Mouse (Mus musculus) 3134 (cell line): ENCODE data around the gene Uap1.
A peak's percentile ranks its signal among the peaks of the same experiment; 100 is the strongest.
"Not testable (repeated sequence)": the region's sequence is repeated elsewhere in the genome, so short reads cannot be mapped to it uniquely, and the experiment has no call there.

Experiments used
- DNase-seq: peaks from one replicate; pipeline ENCODE4 v3.0.0-alpha.2; 2011; ENCODE audit warnings: low spot score; ENCODE audit not compliant: insufficient read length; ENCODE audit errors: extremely low read depth

The Uap1 gene

DNA sequence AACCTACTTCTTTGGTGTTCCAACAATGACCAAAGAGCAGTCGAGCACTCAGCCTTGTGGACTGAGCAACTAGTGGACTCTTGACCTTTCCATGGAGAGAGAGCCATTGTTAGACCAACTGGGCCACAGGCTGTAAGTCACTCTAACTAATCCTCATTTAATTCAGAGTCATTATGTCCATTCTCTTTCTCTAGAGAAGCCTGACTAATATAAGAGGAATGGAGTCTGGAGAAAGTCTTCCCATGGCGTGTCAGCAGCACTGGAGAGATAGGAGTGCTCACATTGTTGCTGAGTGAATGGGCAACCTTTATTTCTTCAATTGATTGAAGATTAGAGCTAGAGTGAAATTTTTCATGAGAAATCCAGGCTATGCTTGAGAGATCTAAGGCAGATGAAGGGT, 50.1 kb downstream of the Uap1 start:
- no peak for DNase-seq

DNA sequence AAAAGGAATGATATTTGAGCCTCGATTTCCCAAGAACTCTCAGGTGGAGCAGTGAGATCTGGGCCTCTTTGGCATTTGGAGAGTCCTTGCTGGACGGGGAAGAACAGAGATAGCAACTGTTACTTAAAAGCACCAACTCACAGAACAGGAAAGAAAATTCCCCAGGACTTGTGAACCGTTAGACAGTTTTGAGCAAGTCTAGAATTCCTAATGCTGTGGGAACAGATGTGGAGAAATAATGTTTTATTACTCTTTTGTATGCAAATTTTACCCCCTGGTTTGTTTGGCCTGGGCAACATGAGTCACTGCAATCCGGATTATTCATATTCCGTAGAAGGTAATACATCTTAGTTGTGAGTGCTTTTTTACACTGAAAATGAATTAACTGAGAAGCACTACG, 61.1 kb downstream of the Uap1 start:
- no peak for DNase-seq

DNA sequence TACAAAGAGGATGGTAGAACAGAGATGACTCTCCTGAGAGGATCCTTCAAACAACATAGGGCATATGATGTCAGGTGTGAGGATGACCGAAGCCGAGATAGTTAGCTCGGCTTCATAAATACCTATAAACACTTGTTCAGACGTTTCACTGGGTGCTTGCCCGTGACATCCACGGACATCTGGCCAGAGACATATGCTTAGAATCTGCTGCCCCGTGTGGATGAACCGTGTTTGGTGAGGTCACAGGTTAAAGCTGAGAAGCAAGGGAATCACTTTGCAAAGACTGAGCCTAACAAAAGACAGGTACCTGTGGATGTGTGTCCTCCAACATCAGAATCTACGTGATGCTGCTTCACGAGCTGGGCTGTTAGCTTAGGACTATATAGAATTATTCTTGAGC, 62.5 kb downstream of the Uap1 start:
- DNase-seq = no peak

DNA sequence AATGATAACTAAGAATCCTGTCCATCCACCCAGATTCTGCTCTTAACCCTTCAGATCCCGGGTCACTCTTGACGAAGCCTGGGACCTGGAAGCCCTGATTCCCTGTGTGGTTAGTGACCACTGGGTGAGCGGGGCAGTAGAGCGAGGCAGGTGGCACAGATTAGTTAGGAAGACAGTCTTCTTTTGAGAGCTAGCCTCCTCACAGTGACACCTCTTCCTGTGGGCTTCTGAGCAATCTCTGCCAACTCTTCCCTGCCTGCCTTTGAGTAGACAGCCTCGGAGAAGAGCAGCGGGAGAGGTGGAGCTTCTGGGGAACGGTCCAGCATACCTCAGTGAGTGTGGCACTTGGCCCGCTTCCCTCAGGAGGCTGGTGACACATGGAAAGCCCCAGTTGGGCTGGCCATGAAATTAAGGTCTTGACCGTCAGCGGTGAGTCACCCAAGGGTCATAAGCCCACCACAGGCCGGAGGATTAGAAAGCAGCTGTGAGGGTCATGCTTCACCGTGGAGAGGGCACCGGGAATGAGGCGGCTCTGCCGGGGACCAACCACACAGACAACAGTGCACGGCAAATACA, 63.0 kb downstream of the Uap1 start:
- peak; percentile 85 for DNase-seq

DNA sequence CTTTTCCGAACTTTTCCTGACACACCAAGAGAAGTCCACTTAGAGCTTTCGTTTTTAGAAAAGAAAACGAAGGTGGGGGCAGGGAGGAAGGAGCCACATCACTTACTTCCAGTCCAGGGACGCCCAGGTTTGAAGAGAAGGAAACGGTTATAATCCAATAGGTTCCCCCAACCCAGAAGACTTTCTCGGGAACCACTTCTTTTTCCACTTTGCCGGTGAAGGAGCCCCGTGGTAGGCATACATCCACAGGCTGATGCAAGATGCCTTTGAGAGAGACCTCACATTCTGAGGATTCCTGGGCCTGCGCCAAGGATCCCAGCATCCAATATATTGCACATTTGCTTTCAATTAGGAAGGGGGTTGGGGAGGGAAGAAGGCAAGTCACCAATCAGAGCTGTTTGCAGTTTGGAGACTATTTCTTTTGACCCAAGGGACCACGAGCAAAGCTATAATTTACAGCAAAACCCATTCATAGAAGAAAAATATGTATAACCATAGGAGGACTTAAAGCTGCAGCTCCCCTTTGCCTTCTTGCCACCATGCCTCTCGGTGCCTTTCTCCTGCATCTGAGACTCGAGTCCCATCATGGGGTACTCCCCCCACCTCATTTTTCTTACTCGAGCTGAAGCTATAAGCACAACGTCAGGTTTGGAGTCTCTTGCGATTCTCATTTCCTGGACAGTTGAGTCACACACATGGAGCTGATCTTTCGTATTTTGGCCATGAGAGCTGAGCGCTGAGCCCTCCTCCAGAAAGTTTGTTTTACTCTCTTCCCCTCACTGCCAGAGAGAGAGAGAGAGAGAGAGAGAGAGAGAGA, 64.0 kb downstream of the Uap1 start, which contains the start of gene Ddr2:
Gene Ddr2 (minus strand): TSS at position 247 of the 817 bp plus-strand sequence.
- peak; percentile 77 for DNase-seq

DNA sequence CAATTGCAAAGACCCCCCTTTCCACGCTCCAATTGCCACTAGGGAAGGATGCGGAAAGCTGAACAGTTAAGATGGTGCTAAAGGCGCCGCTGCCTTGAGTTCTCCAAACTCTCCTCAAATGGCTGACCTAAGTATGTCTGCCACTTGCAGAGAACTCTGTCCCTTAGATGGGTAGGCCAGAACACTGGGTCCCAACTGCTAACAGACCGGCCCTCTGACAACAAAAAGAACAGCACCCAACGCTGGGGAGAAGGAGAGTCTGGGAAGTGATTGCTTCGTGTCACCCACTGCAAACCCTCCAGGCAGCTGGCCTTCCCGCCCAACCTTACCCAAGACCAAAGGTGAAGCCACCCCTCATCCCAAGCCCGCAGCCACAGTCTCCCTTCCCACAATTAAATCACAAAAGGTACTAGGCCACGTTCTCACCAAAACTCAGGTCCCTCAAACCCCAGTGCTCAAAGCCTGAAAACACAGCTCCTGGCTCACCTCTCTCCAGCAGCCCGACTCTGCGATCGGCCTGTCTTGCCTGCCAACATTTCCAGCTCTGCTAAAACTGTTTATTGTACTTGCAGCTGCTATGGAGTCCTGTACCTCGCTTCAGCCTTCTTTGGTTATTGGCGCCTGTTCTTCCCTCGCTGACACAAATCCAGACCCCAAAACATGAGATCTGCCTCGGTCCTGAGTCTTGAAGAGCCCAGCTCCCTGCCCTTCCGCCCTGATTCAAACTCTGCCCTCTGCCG, 64.8 kb downstream of the Uap1 start:
- peak; percentile 67 for DNase-seq

DNA sequence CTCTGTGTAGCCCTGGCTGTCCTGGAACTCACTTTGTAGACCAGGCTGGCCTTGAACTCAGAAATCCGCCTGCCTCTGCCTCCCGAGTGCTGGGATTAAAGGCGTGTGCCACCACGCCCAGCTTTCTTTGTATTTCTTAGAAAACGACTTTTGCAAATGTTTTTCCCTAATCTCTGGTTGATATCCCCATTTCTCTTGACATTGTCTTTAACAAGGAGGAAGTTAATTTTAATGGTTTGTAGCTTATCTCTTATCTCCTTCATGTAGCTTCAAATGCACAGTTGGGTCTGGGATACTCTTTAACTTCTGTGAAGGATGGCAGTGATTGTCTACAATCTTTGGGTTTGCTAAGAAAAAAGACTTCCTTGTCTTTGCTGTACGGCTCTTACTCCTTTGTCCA, 71.9 kb downstream of the Uap1 start:
- DNase-seq = not testable (repeated sequence)
